Mouse (Mus musculus): ENCODE measurements around the gene Jaml. TPM values are rescaled to one million over a fixed set of nuclear protein-coding genes. Genes with fewer than 3 reads are reported as not detected.
"Not testable (repeated sequence)": the region's sequence is repeated elsewhere in the genome, so short reads cannot be mapped to it uniquely, and the experiment has no call there.

The Jaml gene
- polyA plus RNA-seq (2015; fragmentation: Nextera tagmentation; extraction: Ambion mirVana), result 0.68 and 0.73 TPM in 2 replicates

DNA sequence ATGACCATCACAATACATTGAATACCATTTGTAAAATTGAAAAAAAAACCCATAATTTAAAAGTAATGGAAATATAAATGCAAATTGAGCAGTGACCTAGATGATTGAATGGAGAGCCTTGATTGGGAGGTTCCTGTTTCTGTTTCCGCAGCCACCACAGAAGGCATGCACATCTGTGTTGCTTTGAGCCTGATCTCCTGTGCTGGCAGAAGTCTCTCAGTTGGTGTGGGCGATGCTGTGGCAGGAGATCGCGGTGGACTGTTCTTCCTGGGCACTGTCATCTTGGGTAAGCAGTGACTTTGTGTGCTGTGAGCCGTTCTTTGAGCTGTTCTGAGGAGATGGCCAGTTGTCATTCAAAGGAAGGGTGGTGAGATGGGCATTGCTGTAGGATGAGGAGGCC, at the start of gene Jaml:
Gene Jaml (plus strand): TSS at position 173 of the 400 bp plus-strand sequence.
- Histone ChIP-seq H3K27ac (ENCODE audit: low read depth) (no peak within 1 kb of the TSS), H3K9me3 (ENCODE audit: low read length) (no peaks in the 10 kb centered on the region), H3K4me2 (ENCODE audit: low read depth, low read length) (no peak within 1 kb of the TSS; the same call in 1 of the 2 replicates), H3K4me1 (ENCODE audit: insufficient read depth) (no peaks in the 10 kb centered on the region; the same call in 1 of the 2 replicates), H3K9ac (replicated peaks) (no peak within 1 kb of the TSS), H3K4me3 (ENCODE audit: low read depth, low read length) (no peak within 1 kb of the TSS), H3K27me3 (ENCODE audit: insufficient read depth, low read length) (no peaks in the 10 kb centered on the region), H3K36me3 (replicated peaks; ENCODE audit: insufficient read depth, low read length) (no peaks in the 10 kb centered on the region)
- TF ChIP-seq CTCF (IDR thresholded peaks at IDR 0.05; ENCODE audit: low read depth), result no peak
- no peak for TF ChIP-seq EP300 (IDR thresholded peaks at IDR 0.05; ENCODE audit: low read depth)
- WGBS (ENCODE audit: insufficient replicate concordance), result 31% methylated on average over 5 of the region's 5 CpGs
- DNase-seq (peak; percentile 20), ATAC-seq (no peak)

DNA sequence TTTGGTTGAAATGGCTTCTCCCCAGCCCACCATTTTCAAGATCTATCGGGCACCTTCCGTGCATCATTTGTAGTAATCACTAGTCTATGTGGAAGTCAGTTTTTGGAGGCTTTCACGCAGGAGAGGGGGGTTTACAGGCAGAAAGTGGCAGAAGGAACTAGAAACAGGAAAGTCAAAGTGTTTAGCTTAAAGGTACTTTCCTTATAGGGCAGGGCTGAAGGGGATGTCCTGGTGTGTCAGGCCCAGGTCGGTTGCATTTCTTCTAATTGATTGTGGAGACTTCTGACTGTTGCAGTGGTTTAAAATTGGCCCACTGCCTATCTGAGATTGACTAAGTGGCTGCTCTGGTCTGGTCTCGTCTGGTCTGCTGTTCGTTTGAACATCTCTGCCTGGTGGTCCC, 48.6 kb upstream of the Jaml start:
- Histone ChIP-seq H3K36me3 (replicated peaks; ENCODE audit: insufficient read depth, low read length) (no peaks in the 10 kb centered on the region), H3K9me3 (ENCODE audit: low read length) (no peaks in the 10 kb centered on the region), H3K4me1 (ENCODE audit: insufficient read depth) (0 out of 2 replicates have a peak, but pooled peaks cover 5% of the 10 kb centered on the region), H3K4me3 (ENCODE audit: low read depth, low read length) (no peak overlapping the region), H3K27ac (ENCODE audit: low read depth) (no peak overlapping the region), H3K27me3 (ENCODE audit: insufficient read depth, low read length) (0 out of 2 replicates have a peak, but pooled peaks cover 4% of the 10 kb centered on the region), H3K4me2 (ENCODE audit: low read depth, low read length) (no peak overlapping the region), H3K9ac (replicated peaks) (no peak overlapping the region)
- 43% methylated on average over 6 of the region's 6 CpGs for WGBS (ENCODE audit: insufficient replicate concordance)
- ATAC-seq, result no peak
- DNase-seq, result no peak
- TF ChIP-seq EP300 (IDR thresholded peaks at IDR 0.05; ENCODE audit: low read depth) (no peak), CTCF (IDR thresholded peaks at IDR 0.05; ENCODE audit: low read depth) (no peak)

DNA sequence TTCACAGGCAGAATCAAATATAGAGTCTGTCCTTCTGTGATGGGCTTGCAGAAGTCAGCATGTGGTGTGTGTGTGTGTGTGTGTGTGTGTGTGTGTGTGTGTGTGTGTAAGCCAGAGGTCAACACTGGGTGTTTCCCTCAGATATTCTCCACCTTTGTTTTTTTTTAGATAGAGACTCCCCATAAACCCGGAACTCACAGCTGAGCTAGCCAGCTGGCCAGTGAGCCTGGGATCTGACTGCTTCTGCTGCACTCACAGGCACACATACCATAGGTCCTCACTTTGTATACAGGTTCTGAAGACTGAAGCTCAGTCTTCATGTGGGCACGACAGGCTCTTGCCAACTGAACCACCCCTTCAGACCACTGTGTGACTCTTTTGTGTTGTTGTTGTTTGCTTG, 46.7 kb upstream of the Jaml start:
- ATAC-seq (no peak), DNase-seq (no peak)
- Histone ChIP-seq H3K9ac (replicated peaks) (no peak overlapping the region), H3K4me1 (ENCODE audit: insufficient read depth) (0 out of 2 replicates have a peak, but pooled peaks cover 5% of the 10 kb centered on the region), H3K4me2 (ENCODE audit: low read depth, low read length) (no peak overlapping the region), H3K4me3 (ENCODE audit: low read depth, low read length) (no peak overlapping the region), H3K9me3 (ENCODE audit: low read length) (no peaks in the 10 kb centered on the region), H3K27ac (ENCODE audit: low read depth) (no peak overlapping the region), H3K36me3 (replicated peaks; ENCODE audit: insufficient read depth, low read length) (no peaks in the 10 kb centered on the region), H3K27me3 (ENCODE audit: insufficient read depth, low read length) (0 out of 2 replicates have a peak, but pooled peaks cover 4% of the 10 kb centered on the region)
- TF ChIP-seq EP300 (IDR thresholded peaks at IDR 0.05; ENCODE audit: low read depth), result no peak
- WGBS (ENCODE audit: insufficient replicate concordance), result 52% methylated on average over 2 of the region's 2 CpGs

DNA sequence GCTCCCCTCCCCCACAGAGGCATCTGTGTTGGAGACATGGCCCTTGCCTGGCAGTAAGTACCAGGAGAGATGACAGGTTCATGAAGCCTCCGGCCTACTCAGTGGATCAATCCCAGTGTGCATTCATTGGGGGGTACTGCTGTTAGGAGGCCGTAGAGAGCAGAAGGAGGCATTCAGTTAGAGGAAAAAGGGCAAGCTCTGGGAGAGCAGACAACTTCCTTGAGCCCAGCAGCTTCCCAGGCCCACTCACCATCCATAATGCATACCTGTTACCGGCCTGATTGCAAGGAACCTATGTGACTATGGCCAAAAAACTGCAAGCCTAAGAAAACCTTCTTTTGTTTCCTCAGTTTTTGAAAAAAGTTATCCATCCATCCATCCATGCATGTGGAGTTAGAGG, 44.5 kb upstream of the Jaml start:
- Histone ChIP-seq H3K27me3 (ENCODE audit: insufficient read depth, low read length) (no peaks in the 10 kb centered on the region), H3K4me3 (ENCODE audit: low read depth, low read length) (no peak overlapping the region), H3K4me1 (ENCODE audit: insufficient read depth) (no peaks in the 10 kb centered on the region; the same call in 1 of the 2 replicates), H3K9me3 (ENCODE audit: low read length) (no peaks in the 10 kb centered on the region), H3K9ac (replicated peaks) (no peak overlapping the region), H3K36me3 (replicated peaks; ENCODE audit: insufficient read depth, low read length) (no peaks in the 10 kb centered on the region), H3K4me2 (ENCODE audit: low read depth, low read length) (no peak overlapping the region), H3K27ac (ENCODE audit: low read depth) (no peak overlapping the region)
- ATAC-seq (no peak), DNase-seq (no peak)
- 71% methylated on average over 3 of the region's 3 CpGs for WGBS (ENCODE audit: insufficient replicate concordance)
- TF ChIP-seq EP300 (IDR thresholded peaks at IDR 0.05; ENCODE audit: low read depth) (no peak), CTCF (IDR thresholded peaks at IDR 0.05; ENCODE audit: low read depth) (no peak)

DNA sequence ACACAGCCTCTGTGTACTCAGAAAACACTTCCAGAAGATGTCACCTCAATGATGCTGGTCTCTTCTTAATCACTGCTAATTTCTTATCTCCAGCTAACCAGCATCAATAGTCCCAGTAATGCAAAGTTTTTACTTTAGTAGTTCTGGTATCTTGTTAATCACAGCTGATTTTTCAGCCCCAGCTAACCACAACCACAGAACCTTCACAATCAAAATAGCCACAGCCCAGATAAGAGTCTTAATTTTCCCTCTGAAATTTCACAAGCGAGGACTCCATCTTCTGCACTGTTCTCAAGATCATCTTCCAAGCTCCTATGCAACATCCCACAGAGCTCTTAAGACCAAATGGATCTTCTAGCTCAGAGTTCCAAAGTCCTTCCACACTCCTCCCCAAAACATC, 41.2 kb upstream of the Jaml start:
- 54% methylated on average over 1 of the region's 1 CpGs for WGBS (ENCODE audit: insufficient replicate concordance)
- not testable (repeated sequence) for DNase-seq; H3K27ac ChIP-seq (ENCODE audit: low read depth); H3K4me2 ChIP-seq (ENCODE audit: low read depth, low read length); H3K9ac ChIP-seq (replicated peaks); H3K4me1 ChIP-seq (ENCODE audit: insufficient read depth); H3K9me3 ChIP-seq (ENCODE audit: low read length); H3K4me3 ChIP-seq (ENCODE audit: low read depth, low read length); ATAC-seq; H3K36me3 ChIP-seq (replicated peaks; ENCODE audit: insufficient read depth, low read length)
- H3K27me3 ChIP-seq (ENCODE audit: insufficient read depth, low read length), result peaks cover 14% of the 10 kb centered on the region

DNA sequence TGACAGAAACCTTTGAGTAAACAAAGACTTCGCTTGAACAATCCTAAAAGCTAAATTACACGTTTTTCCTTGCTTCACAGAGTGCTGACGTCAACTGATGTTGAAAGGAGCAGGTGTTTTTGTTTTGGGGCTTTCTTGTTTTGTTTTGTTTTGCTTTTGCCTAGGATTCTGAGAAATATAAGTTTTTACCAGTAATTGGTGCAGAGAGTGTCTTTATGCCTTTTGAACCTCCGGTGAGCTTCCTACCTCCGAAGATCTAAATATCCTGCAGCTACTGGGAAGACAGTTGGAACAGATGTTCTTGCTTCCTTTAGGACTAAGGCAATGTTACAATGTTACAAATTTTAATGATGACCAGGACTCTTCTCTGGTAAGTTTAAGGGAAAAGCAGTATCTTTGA, 39.5 kb upstream of the Jaml start, which contains the start of gene Mpzl2:
Gene Mpzl2 (plus strand): TSS at position 301 of the 400 bp plus-strand sequence.
- DNase-seq (no peak), ATAC-seq (no peak)
- TF ChIP-seq EP300 (IDR thresholded peaks at IDR 0.05; ENCODE audit: low read depth) (no peak), CTCF (IDR thresholded peaks at IDR 0.05; ENCODE audit: low read depth) (no peak)
- Histone ChIP-seq H3K4me1 (ENCODE audit: insufficient read depth) (peaks cover 4% of the 10 kb centered on the region; the same call in 1 of the 2 replicates), H3K4me3 (ENCODE audit: low read depth, low read length) (peak within 1 kb of the TSS; percentile 47), H3K27ac (ENCODE audit: low read depth) (peak within 1 kb of the TSS; percentile 98), H3K9me3 (ENCODE audit: low read length) (no peaks in the 10 kb centered on the region), H3K27me3 (ENCODE audit: insufficient read depth, low read length) (peaks cover 19% of the 10 kb centered on the region), H3K9ac (replicated peaks) (peak within 1 kb of the TSS; percentile 64), H3K36me3 (replicated peaks; ENCODE audit: insufficient read depth, low read length) (no peaks in the 10 kb centered on the region), H3K4me2 (ENCODE audit: low read depth, low read length) (peak within 1 kb of the TSS; percentile 67)
- 46% methylated on average over 5 of the region's 5 CpGs for whole genome bisulfite sequencing (ENCODE audit: insufficient replicate concordance)

Measured in liver, postnatal 0 days (tissue).